Mouse (Mus musculus) hematopoietic stem cell, adult 5-6 weeks (primary cell): ENCODE results near the gene Chd2. TPM values are rescaled to one million over a fixed set of nuclear protein-coding genes. Genes with fewer than 3 reads are reported as not detected.

Experiments
- ATAC-seq, 2 experiments: fragments of 125-278 bp in 1 of 2; replicated peaks in 1 of 2; 2 replicates each; pipeline ENCODE4 v1.8.0; 2016 to 2017; ENCODE audit warnings: inconsistent platforms in 2 of 2, mild to moderate bottlenecking in 2 of 2, moderate number of reproducible peaks in 2 of 2, low read depth in 1 of 2, moderate TSS enrichment in 1 of 2; ENCODE audit not compliant: low FRiP score in 2 of 2, poor library complexity in 2 of 2, severe bottlenecking in 2 of 2, insufficient read depth in 1 of 2, low TSS enrichment in 1 of 2
- total RNA-seq: library from RNA; stranded (forward); fragments of 172-1452, 232-1000 nt; gene quantifications from 2 replicates; pipeline ENCODE4 v1.2.3, GENCODE M21; 2017

The Chd2 gene
- total RNA-seq, 1 experiment from 2014 or later = 193 TPM

DNA sequence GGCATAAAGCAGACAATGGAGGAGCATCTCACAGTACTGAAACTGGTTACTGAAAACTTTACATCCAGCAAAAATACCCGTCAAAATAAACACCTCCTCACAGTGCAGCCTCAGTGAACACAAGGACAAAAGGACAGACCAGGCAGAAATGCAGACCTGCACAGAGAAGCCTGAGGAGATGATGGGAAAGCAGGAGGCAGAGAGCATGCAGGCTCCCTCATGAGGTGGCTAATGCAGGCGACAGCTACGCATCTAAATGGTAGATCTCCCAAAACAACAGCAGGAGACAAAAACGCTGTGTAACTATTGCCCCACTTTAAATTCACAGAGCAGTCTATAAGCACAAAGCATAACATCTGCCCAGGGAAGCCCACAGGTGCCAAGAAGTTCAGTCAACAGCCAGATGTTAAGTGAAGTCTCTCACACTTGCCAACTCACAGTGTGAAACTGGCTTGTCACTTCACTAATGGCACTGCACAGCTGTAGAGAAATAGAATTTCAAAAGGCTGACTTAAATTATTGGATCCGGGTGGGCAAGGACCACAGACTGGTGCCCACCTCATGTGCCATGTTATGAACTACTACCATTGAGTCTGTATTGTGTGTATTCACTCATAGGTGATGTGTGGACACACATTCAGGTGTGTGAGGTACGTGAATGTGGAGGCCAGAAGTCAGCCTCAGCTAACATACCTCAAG lies 107.8 kb downstream of the Chd2 start:
- ATAC-seq = no peak

DNA sequence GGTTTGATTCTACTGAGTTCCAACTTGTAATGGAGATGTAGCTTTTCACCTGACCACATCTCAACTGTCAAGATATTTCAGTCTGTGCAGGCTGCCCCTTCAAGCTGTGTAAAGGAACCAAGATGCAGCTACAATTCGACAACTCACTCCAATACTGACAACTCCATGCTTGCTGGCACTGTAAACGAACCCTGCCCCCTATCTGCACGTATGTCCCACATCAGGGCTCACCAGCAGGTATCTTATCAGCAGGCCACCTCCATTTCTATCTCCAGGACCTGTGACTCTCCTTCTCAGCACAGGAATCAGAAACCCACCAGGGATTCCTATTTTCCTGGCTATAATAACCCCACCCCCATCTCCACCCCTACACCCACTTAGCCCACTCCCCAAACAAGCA lies 113.1 kb downstream of the Chd2 start:
- no peak for ATAC-seq

DNA sequence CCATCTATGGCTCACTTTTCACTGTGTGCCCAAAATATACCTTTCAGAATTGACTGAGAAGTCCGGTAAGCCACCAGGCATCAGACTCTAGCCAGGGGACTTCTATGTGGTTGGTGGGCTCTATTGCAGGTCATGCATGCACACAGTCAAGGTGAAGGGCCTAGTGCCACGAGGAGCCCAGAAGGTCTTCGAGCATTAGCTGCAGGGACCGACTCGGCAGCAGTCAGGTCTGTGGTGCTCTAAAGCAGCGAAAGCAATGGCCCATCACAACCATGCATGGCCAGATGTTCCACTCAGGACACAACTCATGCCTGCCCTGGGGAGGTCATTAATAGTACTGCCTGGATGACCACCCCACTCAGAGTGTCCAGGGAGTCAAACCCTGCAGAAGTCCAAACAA lies 113.8 kb downstream of the Chd2 start:
- peak in 1 of 2 experiments; percentile 16; a peak in 1 of 4 replicates for ATAC-seq

DNA sequence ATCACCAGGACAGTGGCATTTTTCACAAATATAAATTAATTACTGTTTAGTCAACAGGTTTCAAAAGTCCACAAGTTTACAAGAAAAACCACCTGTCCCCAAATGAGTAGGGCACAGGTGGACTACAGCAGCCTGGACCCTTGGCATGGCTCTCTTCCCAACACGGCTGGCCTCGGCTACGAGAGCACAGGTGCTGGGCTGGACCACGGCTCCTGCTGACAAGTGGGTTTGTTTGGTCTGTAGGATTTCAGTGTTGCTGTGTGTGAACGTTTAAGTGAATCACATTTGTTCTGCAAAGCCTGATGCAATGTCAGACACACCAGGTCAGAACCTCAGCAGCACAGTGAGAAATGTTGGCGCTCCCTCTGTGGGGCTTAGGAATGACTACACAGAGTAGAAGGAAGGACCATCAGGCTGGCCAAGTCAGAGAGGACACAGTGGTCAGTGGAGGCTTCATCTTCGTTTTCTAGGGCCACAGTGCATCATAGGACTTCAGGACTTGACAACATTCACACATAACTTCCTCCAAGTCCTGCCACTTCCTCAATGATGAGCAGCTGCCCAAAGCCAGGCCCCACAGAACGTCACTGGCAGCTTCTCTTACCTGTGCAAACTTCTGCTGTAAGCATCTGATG lies 114.8 kb downstream of the Chd2 start:
- ATAC-seq = no peak

DNA sequence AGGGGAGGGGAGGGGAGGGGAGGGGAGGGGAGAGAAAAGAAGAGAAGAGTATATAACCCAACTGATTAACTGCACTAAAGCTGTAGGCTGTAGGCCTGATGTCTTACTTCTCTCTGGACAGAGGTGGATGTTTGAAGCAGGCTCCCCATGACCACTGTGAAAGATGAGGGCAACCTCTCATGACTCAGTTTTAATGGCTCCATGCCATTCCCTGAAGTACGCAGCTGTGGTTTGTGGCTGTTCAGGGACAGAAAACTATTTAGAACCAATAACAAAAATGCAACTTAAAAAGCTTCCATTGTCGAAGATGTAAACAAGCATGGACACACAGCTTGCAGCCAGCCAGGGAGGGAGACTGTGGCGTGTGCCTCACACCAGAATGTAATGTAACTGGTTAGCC lies 115.4 kb downstream of the Chd2 start:
- ATAC-seq = no peak

DNA sequence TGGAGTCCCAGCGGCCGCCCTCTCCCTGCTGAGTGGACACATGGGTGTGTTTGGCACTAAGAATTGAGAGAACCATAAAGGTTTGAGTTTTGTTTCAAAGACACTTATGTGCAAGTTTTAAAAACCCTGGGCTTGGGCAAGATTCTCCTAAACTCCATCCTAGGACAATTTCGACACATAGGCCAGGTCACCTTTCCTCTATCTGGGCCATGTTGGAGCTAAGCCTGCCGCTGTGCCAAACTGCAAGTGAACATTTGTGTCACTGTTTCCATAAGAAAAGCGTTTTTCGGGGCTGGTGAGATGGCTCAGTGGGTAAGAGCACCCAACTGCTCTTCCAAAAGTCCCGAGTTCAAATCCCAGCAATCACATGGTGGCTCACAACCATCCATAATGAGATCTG lies 116.2 kb downstream of the Chd2 start:
- no peak for ATAC-seq

DNA sequence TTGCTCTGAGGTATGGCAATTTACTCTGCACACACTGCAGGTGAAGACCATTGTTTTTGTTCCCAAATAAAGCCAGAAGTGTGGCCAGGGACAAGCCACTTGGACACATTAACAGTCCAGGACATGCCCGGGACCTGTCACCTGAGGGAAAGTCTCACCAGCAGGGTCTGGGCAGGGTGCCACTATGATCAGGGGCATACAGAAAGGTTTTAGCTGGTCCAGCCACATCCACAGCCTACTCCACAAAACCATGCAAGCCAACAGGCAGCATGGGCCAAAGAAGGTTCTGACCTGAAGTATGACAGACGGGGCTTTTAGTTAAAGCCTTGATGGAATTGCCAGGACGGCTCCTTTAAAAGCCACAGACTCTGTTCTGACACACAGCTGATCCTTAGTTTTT lies 116.9 kb downstream of the Chd2 start:
- no peak for ATAC-seq

DNA sequence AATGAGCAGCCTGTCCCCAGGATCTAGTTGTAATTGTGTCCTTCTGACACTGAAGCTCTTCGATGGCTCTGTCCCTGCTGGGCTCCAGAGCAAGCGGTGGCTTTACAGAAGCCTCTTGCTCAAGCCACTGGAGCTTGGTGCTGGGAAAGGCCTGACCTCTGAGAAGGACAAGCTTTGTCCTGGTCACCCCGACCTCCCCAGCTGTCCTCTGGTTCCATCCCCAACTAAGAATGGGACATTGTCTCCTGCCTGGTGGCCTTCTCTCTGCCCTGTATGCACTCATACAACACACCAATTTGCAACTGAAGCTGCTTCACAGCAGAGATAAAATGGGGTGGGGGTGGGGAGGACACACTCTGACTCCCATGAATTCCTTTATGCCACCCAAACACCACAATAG lies 117.4 kb downstream of the Chd2 start:
- no peak for ATAC-seq

DNA sequence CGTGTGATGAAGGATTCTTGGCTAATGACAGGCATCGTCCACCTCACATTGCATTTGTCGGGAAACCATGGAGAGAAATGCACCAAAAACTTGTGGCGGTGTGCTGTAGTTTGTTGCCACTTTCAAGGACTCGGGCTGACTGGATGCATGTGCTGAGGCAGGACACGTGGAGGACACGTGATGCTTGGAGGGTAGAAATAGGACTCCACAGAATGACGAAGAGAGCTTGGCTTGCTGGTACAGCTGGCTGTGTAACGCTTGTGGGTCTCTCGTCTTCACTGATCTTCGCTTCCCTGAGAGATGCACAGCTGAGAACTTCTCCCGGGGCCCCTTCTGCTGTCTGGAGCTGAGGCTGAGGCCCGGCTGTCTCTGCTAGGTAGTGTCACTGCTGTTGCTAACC lies 118.4 kb downstream of the Chd2 start:
- ATAC-seq = no peak

DNA sequence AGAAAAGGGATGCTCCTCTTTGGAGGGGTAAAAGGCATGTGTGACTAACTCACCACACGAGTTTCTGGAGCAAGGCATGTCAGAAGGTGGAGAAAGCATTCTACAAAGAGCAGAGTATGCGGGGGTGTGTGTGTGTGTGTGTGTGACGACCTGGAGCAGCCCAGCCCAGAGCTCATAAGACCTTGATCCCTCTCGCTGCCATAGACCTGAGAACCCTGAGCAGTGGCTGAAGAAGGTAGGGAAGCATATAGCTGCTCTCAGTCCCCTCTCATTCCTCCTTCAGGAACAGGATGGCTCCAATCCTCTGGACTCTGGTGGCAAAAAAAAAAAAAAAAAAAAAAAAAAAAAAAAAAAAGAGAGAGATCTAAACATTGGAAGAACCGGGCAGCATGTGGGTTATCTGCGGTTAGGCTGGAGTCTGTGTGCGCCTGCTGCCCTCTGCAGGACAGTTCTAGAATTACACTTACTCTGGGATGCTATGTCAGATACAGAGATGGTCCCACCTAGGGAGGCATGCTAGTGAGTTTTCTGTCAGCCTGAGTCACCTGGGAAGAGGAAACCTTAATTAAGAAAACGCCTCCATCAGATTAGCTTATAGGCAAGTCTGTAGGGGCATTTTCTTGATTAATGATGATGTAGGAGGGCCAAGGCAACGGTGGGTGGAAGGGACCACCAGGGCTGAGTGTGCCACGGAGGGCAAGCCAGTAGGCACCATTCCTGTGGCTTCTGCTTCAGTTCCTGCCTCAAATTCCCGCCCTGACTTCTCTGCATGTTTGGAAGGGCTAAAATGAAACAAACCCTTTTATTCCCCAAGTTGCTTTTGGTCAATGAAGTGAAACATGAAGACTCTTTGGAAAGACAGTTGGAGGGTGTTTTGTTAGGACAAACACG lies 119.2 kb downstream of the Chd2 start:
- peak; percentile 65 to 74 for ATAC-seq

DNA sequence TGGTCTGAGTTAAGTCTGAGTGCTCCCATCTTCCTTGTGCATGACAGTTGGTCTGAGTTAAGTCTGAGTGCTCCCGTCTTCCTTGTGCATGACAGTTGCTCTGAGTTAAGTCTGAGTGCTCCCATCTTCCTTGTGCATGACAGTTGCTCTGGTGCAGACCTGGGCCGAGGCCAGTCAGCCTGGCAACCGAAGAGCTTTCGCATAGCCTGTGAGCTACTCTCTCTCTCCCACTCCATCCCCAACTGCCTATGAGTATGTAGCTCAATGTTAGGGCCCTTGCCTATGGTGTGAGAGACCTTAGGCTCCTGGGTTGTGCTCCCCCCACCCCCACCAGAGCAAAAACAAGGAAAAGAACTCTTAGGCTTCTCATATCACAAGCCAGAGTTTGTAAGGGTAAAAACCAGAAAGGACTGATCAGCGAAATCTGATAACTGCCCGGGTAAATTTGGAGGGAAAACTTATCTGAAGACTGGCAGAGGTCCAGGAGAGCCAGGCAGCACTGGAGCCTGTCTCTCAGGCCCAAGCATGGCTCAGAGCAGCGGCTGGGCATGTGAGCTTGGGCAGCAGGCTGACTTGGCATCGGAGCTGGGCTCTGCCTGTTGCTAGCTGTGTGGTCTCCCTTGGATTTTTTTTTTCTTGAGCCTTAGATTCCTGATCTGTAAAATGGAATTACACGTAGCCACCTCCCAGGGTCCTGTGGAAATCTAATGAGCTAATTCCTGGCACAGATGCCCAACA lies 120.2 kb downstream of the Chd2 start:
- no peak for ATAC-seq

DNA sequence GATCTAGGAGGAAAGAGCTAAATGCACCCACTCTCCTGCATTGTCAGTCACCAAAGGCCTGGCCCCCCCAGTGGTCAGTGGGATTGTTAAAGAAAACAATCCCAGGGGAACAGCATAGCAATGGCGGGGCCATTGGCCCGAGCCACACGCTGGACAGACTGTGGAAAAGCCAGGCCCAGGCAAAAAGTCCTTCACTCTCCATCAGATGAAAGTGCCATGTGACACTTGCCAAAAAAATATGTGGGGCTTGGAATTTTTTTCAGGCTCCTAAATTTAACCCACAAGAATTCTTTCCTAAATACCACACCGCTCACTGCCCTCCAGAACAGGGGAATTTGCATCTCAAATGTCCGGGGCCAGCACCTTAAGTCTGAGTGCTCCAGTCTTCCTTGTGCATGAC lies 120.8 kb downstream of the Chd2 start:
- no peak for ATAC-seq

DNA sequence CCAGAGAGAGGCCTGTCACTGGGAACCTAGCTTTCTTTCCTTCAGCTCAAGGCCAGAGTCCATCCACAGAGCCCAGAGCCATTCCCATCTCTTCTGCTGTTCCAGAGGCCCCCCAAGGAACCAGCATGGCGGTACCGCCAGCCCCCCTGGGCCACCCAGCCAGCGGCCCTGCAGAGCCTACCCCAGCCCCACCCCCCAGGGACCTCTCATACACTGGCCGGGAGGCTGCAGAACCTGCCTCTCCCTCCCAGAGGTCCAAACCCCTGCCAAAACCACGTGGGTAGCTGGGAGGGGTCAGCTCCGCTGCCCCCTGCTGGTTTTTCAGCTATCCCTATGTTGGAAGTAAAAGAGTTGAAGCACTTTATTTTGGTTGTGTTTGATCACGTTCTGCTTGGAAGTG lies 122.3 kb downstream of the Chd2 start:
- no peak for ATAC-seq

DNA sequence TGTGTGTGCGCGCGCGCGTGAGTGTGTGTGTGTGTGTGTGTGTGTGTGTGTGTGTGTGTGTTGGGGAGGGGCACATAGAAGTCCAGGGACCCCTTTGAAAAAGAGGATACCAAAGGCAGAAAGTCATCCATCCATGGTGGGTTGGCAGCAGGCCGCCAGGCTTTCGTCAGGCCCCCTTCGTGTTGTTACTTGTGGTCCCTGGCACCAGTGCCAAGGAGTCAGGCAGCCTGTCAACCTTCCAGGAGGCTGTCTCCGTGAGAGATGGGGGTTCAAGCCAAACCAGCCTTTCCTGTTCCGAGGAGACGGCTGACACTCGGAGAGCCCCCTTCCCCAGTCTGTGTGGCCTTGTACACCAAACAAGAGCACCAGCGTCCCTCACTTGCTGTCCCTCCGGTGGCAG lies 127.4 kb downstream of the Chd2 start:
- ATAC-seq = no peak

DNA sequence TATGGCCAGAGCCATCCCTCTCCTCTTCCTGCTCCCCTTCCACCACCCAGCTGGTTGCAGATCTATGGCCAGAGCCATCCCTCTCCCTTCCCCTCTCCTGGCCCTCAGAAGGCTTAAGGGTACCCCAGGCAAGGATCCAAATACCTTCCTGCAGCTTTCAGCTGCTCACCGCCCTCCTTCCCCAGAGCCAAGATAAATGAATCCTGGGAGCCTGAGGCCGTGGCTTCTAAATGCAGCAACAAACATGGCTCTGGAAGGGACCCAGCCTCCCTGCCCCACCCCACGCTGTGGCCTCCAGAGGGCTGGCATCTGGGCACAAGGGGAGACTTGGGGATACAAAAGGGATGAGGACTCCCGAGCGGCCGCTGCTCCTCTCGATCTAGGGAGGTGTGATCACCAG lies 129.2 kb downstream of the Chd2 start:
- no peak for ATAC-seq

DNA sequence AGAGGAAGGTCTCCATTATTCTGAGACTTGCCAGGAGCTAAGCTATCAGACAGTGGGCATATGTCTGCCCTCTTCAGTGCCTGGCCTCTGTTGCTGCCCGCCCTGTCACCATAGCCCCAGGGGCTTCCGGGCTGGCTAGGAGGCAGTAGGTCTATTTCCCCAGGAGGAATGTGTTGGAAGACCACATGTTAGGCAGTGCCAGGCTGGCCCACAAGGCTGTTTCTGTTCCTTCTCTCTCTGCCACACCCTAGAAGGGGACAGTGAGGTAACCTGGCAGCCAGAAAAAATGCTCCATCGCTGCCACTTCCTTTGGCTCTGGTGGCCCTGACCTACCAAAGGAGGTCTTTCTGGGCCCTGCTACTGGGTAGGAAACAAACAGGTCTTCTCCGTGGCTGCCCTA lies 129.6 kb downstream of the Chd2 start:
- ATAC-seq = no peak

DNA sequence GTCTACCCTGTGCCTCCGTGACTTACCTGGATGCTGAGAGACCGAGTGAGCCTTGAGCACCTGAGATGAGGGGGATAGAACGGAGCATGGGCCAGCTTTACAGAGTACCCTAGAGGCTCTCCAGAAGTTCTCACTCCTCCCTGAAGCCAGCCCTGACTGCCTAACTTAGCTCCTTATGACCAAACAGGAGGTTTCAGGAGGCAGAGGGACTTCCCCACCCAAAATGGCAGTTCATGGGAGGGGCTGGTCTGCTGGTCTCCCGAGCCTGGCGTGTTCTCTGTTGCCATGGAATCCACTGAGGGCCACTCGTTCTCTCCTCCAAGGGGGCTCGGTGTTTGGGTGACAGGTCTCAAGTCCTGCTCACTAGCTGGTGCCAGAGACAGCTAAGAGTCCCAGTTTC lies 130.1 kb downstream of the Chd2 start:
- no peak for ATAC-seq

DNA sequence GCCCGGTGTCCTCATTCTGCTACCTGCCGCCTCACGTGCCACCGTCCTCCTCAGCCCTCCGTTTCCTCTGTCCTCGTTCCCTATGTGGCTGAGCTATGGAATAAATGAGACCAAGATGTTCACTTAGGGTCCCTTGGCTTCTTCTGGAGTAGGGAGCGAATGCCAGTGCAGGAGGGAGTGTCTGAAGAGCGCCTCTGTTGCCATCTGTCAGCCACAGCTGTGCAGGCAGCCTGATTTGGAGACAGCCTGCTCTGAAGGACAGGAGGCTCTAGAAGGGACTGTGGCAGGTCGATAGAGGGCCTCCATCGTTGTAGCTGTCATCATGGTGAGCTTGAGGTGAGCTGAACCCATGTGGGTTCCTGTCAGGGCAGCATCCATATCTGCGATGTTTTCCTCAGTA lies 136.1 kb downstream of the Chd2 start:
- no peak for ATAC-seq
